Mouse (Mus musculus): ENCODE measurements around the gene Stxbp3. TPM values are rescaled to one million over a fixed set of nuclear protein-coding genes. Genes with fewer than 3 reads are reported as not detected.

Stxbp3 gene
- polyA plus RNA-seq, 1 experiment from 2014 or later: 60.3 TPM

DNA sequence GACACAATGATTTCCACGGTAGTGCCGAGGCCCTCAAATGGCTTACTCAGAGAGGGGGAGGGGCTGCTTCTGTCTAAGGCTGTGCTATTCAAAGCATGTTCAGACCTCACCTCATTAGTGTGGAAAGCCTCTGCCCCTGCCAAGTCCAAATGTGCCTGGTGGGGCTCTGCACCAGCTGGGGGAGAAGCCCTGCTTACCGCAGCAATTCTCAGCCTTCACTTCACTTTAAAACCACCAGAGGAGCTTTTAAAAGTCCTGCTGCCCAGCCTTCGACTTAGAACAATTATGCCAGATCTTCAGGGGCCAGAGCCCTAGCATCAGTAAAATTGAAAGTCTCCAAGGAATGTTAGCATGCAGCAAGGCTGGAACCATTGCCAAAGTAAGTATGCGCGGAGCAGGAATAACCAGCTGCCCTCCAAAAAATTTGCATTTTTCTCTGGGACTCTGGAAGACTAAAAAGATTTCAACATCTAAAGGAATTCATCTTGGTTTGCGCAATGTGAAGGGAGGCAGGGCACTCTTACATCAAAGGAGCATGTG is 18.0 kb upstream of the Stxbp3 start:
- CTCF ChIA-PET: interaction anchor here (0.7 to 3.5 kb wide), 6 partner anchors 13 to 53 kb away, joined by 3 to 12 read pairs (median 3); partner anchors contain the start of genes Prpf38b and Stxbp3

DNA sequence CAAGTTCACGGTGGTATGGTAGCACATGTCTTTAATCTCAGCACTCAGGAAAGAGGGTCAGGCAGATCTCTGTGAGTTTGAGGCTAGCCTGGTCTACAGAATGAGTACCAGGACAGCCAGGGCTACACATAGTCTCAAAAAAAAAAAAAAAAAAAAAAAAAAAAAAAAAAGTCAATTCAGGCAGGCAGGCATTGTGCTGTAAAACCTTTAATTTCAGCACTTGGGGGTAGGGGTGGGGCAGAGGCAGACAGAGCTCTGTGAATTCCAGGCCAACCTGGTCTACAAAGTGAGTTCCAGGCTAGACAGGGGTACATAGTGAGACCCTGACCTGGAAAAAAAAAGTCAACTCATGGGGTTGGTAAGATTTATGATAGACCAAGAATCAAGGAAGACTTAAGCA is 17.4 kb upstream of the Stxbp3 start:
- ATAC-seq: no peak
- no peak for DNase-seq (ENCODE audit: low read depth, low spot score)
- H3K27me3 ChIP-seq: no peaks in the 10 kb centered on the region
- POLR2A ChIA-PET: interaction anchor here (0.6 to 2.1 kb wide), 4 partner anchors 42 to 53 kb away, joined by 3 to 7 read pairs (median 6); partner anchors contain the start of gene Prpf38b
- TF ChIP-seq CTCF (IDR thresholded peaks at IDR 0.05): no peak
- CTCF ChIA-PET: interaction anchor here (1.4 to 2.4 kb wide), 5 partner anchors 13 to 53 kb away, joined by 3 to 12 read pairs (median 5); partner anchors contain the start of genes Prpf38b and Stxbp3
- in situ Hi-C loops (cut with MboI; ENCODE audit: low pct_unique_long_range_greater_than_20kb): no loop called here

More for the DNA sequence above, 18.0 kb upstream of the Stxbp3 start:
- TF ChIP-seq CTCF (IDR thresholded peaks at IDR 0.05): peak; percentile 49
- POLR2A ChIA-PET: interaction anchor here (0.6 to 2.1 kb wide), 4 partner anchors 18 to 53 kb away, joined by 3 to 7 read pairs (median 6); partner anchors contain the start of gene Prpf38b
- ATAC-seq: peak; percentile 77
- no peaks in the 10 kb centered on the region for H3K27me3 ChIP-seq
- peak; percentile 90 for DNase-seq (ENCODE audit: low read depth, low spot score)
- in situ Hi-C loops (cut with MboI; ENCODE audit: low pct_unique_long_range_greater_than_20kb): no loop called here

DNA sequence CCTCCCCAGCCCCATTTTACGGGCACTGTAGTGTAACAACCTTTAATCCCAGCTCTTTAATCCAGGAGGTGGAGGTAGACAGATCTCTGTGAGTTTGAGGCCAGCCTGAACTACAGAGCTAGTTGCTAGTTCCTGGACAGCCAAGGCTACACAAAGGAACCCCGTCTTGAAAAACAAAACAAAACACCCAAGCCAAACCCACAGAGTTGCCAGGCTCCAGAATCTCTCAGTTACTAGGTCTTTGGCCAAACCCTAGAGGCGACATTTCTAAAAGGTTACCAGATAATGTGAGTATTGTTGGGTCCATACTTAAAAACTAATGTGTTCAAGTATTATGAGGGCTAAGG is 16.8 kb upstream of the Stxbp3 start:
- no peak for TF ChIP-seq CTCF (IDR thresholded peaks at IDR 0.05)
- no peak for ATAC-seq
- H3K27me3 ChIP-seq: no peaks in the 10 kb centered on the region
- POLR2A ChIA-PET: interaction anchor here (0.9 to 2.1 kb wide), 3 partner anchors 51 to 54 kb away, joined by 3 to 7 read pairs (median 4); partner anchors contain the start of gene Prpf38b
- CTCF ChIA-PET: interaction anchor here (0.8 to 2.4 kb wide), 9 partner anchors 11 to 228 kb away, joined by 3 to 12 read pairs (median 3); partner anchors contain the start of genes Prpf38b and Stxbp3
- no peak for DNase-seq (ENCODE audit: low read depth, low spot score)
- in situ Hi-C loops (cut with MboI; ENCODE audit: low pct_unique_long_range_greater_than_20kb): no loop called here

DNA sequence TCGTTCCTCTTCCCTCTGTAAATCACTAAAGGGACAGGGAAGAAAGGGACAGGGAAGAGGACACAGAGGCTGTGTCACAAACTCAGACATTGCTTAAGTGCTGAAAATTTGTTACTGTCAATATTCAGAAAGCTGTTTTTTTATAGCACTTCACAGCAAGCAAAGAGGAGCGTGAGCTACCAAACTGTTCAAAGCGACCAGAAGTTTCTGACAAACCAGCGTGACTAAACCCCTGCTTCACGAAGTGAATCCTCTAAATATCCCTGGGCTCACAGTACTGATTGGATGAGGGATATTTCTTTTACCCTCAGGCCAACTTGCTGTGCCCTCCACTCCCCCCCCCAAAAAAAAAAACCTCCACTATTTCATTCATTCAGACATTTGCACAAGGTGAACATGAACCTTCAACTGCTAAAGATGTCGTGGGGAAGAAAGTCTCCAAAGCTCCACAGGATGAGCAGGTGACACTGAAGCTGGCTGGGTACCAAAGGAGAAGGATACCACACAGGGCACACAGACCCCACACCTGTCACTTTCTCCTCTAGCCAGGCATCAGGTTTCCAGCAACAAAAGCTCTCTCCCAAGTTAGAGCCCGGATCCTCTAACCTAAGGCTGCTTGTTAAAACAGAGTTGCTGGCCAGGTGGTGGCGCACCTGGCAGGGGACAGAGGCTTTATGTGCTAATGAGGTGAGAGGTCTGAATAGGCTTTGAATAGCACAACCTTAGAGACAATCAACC is 16.2 kb upstream of the Stxbp3 start:
- POLR2A ChIA-PET: interaction anchor here (0.9 to 1.4 kb wide), 5 partner anchors 9 to 58 kb away, joined by 3 to 7 read pairs (median 4); partner anchors contain the start of gene Stxbp3
- H3K27me3 ChIP-seq: no peaks in the 10 kb centered on the region
- TF ChIP-seq CTCF (IDR thresholded peaks at IDR 0.05): peak; percentile 60
- CTCF ChIA-PET: interaction anchor here (0.8 to 2.4 kb wide), 12 partner anchors 11 to 229 kb away, joined by 3 to 12 read pairs (median 3); partner anchors contain the start of genes Prpf38b and Stxbp3
- no peak for ATAC-seq
- in situ Hi-C loops (cut with MboI; ENCODE audit: low pct_unique_long_range_greater_than_20kb): no loop called here
- DNase-seq (ENCODE audit: low read depth, low spot score): peak; percentile 67

DNA sequence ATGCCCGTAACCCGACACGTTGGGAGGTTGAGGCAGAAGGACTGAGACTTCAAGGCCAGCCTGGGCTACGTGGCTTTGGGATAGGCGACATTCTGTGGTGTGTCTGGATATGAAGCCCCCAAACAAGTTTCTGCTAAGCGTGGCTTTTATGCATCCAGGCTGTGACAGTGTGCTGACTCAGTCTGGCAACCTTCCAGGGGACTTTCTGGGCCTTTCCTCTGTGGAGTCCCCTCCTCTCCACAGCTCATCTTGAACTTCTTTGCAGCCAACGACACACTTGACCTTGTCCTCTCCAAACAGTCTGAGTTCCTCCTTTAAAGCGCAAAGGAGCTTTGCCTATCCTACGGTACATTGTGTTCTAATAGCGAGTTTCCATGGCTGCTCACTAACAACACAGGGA is 15.5 kb upstream of the Stxbp3 start:
- in situ Hi-C loops (cut with MboI; ENCODE audit: low pct_unique_long_range_greater_than_20kb): no loop called here
- CTCF ChIA-PET: interaction anchor here (1.0 to 2.4 kb wide), 11 partner anchors 12 to 77 kb away, joined by 3 to 12 read pairs (median 3); partner anchors contain the start of genes Prpf38b and Stxbp3
- no peaks in the 10 kb centered on the region for H3K27me3 ChIP-seq
- no peak for TF ChIP-seq CTCF (IDR thresholded peaks at IDR 0.05)
- peak; percentile 41 for ATAC-seq
- POLR2A ChIA-PET: interaction anchor here (0.6 to 1.4 kb wide), 5 partner anchors 10 to 95 kb away, joined by 3 to 7 read pairs (median 5); partner anchors contain the start of gene Stxbp3
- DNase-seq (ENCODE audit: low read depth, low spot score): peak; percentile 88

DNA sequence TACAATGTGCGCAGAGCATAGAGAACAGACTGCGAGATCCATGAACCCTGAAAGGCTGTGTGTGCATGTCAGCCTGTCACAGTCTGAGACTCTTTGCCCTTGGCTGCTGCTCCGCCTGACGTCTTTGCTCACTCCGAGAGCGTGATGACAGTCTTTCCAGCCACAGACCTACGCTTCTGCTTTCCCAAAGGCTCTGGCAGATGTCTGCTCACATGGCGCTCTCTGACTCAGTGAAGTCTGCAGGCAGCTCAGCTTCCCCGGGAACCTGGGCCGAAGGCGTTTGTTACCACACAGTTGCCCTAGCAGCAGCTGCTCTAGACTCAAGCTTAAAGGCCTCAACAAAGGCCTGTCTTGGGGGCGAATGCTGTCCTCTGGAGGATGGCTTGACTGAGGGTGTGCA is 15.0 kb upstream of the Stxbp3 start:
- no peak for TF ChIP-seq CTCF (IDR thresholded peaks at IDR 0.05)
- in situ Hi-C loops (cut with MboI; ENCODE audit: low pct_unique_long_range_greater_than_20kb): no loop called here
- CTCF ChIA-PET: interaction anchor here (1.0 to 2.1 kb wide), 5 partner anchors 12 to 22 kb away, joined by 3 to 11 read pairs (median 5); partner anchors contain the start of gene Stxbp3
- ATAC-seq (no peak), DNase-seq (ENCODE audit: low read depth, low spot score) (peak; percentile 46)
- H3K27me3 ChIP-seq: no peaks in the 10 kb centered on the region
- POLR2A ChIA-PET: interaction anchor here (0.6 to 1.4 kb wide), 5 partner anchors 10 to 96 kb away, joined by 3 to 7 read pairs (median 5); partner anchors contain the start of gene Stxbp3

DNA sequence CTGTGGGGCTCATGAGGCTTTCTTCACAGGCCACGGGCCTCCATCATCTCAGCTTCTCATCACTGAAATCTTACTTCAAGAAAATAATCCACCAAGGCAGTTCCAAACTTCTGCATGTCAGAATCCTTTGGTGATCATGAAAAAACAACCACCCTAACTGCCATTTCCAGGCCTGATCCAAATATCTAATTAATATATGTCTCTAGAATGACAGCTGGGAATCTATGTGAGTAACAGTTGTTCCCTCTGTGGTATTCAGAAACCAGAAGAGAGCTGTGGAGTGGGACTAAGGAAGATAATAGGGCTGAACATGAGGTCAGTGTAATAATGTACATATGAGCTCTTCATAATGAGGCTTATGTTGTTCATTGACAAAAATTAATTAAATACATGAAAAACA is 12.9 kb upstream of the Stxbp3 start:
- CTCF ChIA-PET: interaction anchor here (0.8 to 2.1 kb wide), 9 partner anchors 8 to 174 kb away, joined by 3 to 14 read pairs (median 4); partner anchors contain the start of genes Fam102b and Stxbp3
- no peak for DNase-seq (ENCODE audit: low read depth, low spot score)
- POLR2A ChIA-PET: interaction anchor here (0.8 kb wide), 1 partner anchor 11 kb away, joined by 3 read pairs; no protein-coding TSS in a partner anchor
- in situ Hi-C loops (cut with MboI; ENCODE audit: low pct_unique_long_range_greater_than_20kb): loop anchor here (5.0 kb wide), 1 partner anchor 49 kb away; no protein-coding TSS in a partner anchor
- no peak for TF ChIP-seq CTCF (IDR thresholded peaks at IDR 0.05)
- H3K27me3 ChIP-seq: no peaks in the 10 kb centered on the region
- no peak for ATAC-seq

DNA sequence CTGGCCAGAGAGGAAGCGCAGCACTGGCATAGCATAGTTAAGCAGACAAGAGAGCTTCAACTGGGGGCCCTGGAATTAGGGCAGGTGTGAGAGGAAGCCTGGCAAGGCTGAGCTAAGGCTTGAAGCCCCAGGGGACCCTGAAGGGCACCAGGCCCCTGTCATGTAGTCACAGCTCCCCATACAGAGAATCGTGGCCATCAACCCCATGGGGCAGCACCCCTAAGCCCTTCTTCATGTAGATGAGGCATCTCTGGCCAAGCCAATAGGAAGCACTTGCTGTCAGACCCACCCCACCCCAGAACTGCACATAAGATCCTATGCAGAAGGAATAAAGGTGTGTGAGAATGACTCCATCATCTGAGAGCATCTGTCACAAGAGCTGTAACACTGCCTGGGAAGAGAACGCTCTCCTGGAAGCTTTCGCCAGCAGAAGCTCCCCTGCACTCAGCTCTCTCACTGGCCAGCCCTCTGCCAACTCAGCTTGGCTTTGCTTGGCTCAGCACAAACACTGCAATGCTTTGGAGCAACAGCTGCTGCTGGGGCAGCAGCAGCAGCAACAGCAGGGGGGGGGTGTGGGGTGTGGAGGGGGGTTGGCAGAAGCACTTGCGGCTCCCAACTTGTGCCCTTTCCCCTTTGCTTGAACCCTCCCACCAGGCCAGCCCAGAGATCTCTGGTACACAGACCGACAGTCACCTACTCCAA is 11.8 kb upstream of the Stxbp3 start:
- CTCF ChIA-PET: interaction anchor here (0.8 to 2.1 kb wide), 8 partner anchors 11 to 176 kb away, joined by 3 to 14 read pairs (median 4); partner anchors contain the start of genes Fam102b and Stxbp3
- in situ Hi-C loops (cut with MboI; ENCODE audit: low pct_unique_long_range_greater_than_20kb): loop anchor here (5.0 kb wide), 1 partner anchor 50 kb away; no protein-coding TSS in a partner anchor
- POLR2A ChIA-PET: interaction anchor here (0.6 kb wide), 1 partner anchor 33 kb away, joined by 3 read pairs; no protein-coding TSS in a partner anchor
- TF ChIP-seq CTCF (IDR thresholded peaks at IDR 0.05): no peak
- DNase-seq (ENCODE audit: low read depth, low spot score) (no peak), ATAC-seq (no peak)
- H3K27me3 ChIP-seq: no peaks in the 10 kb centered on the region

DNA sequence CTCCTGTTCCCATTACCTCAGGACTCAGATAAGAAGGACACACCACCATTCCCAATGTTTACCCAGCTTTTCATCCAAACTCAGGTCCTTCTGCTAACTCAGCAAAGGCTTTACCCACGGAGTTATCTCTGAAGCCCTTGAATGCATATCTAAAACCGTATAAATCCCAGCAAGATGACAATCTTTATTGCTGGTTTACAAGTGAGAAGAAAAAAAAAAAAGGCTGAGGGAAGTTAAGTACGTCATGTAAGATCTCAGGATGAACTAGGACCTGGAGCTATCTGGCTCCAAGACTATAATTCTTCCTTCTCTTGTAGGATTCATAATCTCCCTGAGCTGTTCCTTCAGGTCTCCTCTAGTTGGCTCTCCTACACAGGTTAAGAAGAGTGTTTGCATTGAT is 11.2 kb upstream of the Stxbp3 start:
- TF ChIP-seq CTCF (IDR thresholded peaks at IDR 0.05): no peak
- ChIA-PET POLR2A (interaction anchor here (0.6 kb wide), 1 partner anchor 33 kb away, joined by 3 read pairs; no protein-coding TSS in a partner anchor), CTCF (interaction anchor here (0.8 to 2.1 kb wide), 7 partner anchors 11 to 81 kb away, joined by 3 to 14 read pairs (median 4); partner anchors contain the start of gene Stxbp3)
- no peaks in the 10 kb centered on the region for H3K27me3 ChIP-seq
- DNase-seq (ENCODE audit: low read depth, low spot score) (no peak), ATAC-seq (no peak)
- in situ Hi-C loops (cut with MboI; ENCODE audit: low pct_unique_long_range_greater_than_20kb): loop anchor here (5.0 kb wide), 1 partner anchor 51 kb away; no protein-coding TSS in a partner anchor

Measured in Patski (cell line).